Mouse (Mus musculus) midbrain, embryonic 10.5 days (tissue): ENCODE results near the gene Asap3. TPM values are rescaled to one million over a fixed set of nuclear protein-coding genes. Genes with fewer than 3 reads are reported as not detected.

Experiments
- DNase-seq: peaks from one replicate; pipeline ENCODE4 v3.0.0-alpha.2; 2017; ENCODE audit warnings: low spot score
- H3K27ac ChIP-seq: fragments of 300-500 bp; sonication (generic); replicated peaks from 2 replicates; pipeline ENCODE4 v1.5.1; 2016; ENCODE audit warnings: mild to moderate bottlenecking
- H3K27me3 ChIP-seq: fragments of 300-500 bp; sonication (generic); 2 replicates; pipeline ENCODE4 v1.6.1; 2016; ENCODE audit warnings: low read depth, mild to moderate bottlenecking; ENCODE audit not compliant: poor library complexity, severe bottlenecking
- H3K36me3 ChIP-seq: fragments of 300-500 bp; sonication (generic); 2 replicates; pipeline ENCODE4 v1.6.1; 2016; ENCODE audit warnings: mild to moderate bottlenecking, moderate library complexity
- H3K4me1 ChIP-seq: fragments of 300-500 bp; sonication (generic); 2 replicates; pipeline ENCODE4 v1.6.1; 2016
- H3K4me3 ChIP-seq: fragments of 300-500 bp; sonication (generic); 2 replicates; pipeline ENCODE4 v1.5.1; 2016; ENCODE audit warnings: mild to moderate bottlenecking, moderate library complexity
- H3K9me3 ChIP-seq: fragments of 300-500 bp; sonication (generic); replicated peaks from 2 replicates; pipeline ENCODE4 v1.6.1; 2016; ENCODE audit warnings: mild to moderate bottlenecking
- WGBS: fragments of 180-500 bp; shearing (Covaris S2); methylation state at CpG from one replicate; pipeline ENCODE4 v1.1.7; 2016; 5-methylcytosine and 5-hydroxymethylcytosine counted together
- polyA plus RNA-seq: library from polyadenylated mRNA; unstranded; fragments of >200 nt; fragmentation: Nextera tagmentation; extraction: Ambion mirVana; gene quantifications from 2 replicates; pipeline ENCODE4 v1.2.1, GENCODE M21; 2016

Asap3 gene
- polyA plus RNA-seq, 1 experiment from 2014 or later, result 6.0 TPM

DNA sequence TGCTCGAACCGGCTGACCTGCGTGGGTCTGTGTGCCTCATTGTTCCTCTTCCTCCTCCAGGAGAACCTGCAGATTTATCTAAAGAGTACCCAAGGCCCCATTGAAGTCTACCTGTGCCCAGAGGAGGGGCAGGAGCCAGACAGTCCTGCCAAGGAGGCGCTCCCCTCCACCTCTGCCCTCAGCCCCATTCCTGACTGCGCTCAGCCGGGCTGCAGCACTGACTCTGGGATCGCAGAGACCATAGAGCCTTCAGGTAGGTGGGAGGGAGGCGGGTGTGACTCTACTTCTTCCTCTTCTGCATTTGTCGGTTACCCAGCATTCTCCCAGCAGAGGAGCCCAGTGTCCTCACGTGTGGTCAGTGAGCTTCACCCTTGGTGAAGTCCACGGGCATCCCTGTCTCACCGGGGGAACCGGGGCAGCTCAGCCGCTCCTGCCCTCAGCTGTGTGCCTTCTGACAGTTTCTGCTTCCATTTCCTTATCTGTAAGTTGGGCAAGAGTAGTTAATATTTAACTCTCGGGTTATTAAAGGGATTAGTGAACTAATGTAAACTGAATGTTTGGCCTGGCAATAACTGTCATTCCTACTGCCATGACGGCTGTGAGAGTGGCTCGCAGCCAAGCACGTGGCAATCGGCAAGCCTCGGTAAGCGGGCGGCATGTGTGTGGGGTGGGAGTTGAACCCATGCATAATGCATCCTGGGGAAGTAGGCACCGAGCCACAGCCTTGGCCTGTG is 19.3 kb upstream of the Asap3 start:
- WGBS, result 91% methylated on average over 23 of the region's 23 CpGs
- Histone ChIP-seq H3K4me1 (no peaks in the 10 kb centered on the region), H3K4me3 (no peak overlapping the region), H3K27ac (no peak overlapping the region), H3K36me3 (peaks cover 90% of the 10 kb centered on the region), H3K27me3 (no peaks in the 10 kb centered on the region), H3K9me3 (no peaks in the 10 kb centered on the region)
- no peak for DNase-seq

DNA sequence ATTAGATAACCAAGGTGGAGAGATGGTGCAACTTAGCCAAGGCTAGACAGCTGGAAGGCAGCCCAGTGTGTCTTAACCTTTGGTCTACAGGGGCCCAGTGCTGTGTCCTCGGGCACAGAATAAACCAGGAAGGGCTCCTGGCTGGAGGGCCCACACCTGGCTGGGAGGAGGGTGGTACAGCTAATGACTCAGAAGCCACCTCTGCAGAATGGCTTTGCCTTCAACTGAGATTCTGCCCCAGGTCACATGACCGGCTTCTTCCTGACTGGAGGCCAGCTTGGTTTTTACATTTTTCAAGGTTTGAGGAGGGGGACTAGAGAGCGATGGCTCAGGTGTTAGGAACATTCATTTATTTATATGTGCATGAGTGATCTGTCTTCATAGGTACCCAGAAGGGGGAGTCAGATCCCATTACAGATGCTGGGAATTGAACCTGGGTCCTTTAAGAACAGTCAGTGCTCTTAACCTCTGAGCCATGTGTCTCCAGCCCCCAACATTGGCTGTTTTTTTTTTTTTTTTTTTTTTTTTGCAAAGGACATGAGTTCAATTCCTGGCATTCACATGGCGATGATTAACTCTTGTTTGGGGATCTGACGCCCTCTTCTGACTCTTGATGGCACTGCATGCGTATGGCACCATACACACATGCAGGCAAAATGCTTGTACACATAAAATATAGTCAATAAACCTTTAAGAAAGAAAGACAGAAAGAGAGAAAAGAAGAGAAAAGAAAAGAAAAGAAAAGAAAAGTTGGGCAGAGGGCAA is 17.0 kb upstream of the Asap3 start:
- H3K27ac ChIP-seq, result no peak overlapping the region
- H3K4me3 ChIP-seq, result no peak overlapping the region
- H3K4me1 ChIP-seq, result no peaks in the 10 kb centered on the region
- 88% methylated on average over 6 of the region's 6 CpGs for WGBS
- DNase-seq, result no peak
- no peaks in the 10 kb centered on the region for H3K27me3 ChIP-seq
- H3K9me3 ChIP-seq, result no peaks in the 10 kb centered on the region
- peaks cover 97% of the 10 kb centered on the region for H3K36me3 ChIP-seq

DNA sequence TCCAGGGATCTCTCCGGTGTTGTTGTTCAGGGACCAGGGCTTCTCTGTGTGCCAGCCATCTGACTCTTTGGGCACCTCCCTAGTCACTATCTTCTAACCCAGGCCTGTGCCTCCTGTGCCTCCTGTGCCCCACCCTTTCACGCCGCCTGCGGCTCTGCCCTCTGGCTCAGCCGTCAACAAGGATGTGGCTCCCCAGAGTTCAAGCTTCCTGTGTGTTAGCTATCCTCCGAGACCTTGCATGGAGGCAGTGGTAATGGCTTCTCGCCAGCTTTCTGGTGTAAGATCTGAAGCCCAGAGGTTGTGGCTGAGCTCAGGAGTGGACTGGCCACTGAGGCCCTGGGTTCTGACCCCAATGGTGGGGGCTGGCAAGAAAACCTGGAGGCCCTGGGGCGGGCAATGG is 16.3 kb upstream of the Asap3 start:
- H3K36me3 ChIP-seq, result peaks cover 97% of the 10 kb centered on the region
- WGBS, result 89% methylated on average over 8 of the region's 8 CpGs
- H3K4me1 ChIP-seq, result 0 out of 2 replicates have a peak, but pooled peaks cover 2% of the 10 kb centered on the region

DNA sequence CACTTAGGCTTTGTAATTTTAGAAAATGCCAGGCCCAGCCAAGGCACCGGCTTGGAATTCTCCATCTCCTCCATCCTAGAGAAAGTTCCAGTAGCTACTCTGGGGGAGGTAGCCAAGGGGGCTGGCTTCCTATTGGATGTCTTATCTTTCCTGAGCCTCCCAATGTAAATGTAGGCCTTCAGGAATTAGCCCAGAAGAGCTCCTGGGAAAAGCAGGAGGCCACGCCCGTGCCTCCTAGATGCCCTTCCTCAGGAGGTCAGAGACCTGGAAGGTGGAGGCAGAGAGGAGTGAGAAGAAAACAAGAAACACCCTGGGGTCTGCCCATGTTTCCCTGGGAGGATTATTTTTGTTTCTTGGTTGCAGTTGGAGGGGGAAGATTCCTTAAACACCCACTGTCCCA is 12.6 kb upstream of the Asap3 start:
- no peak for DNase-seq
- H3K27ac ChIP-seq, result no peak overlapping the region
- peaks cover 73% of the 10 kb centered on the region for H3K36me3 ChIP-seq
- 0 out of 2 replicates have a peak, but pooled peaks cover 3% of the 10 kb centered on the region for H3K4me1 ChIP-seq
- no peaks in the 10 kb centered on the region for H3K27me3 ChIP-seq
- H3K4me3 ChIP-seq, result no peak overlapping the region
- 90% methylated on average over 3 of the region's 3 CpGs for WGBS
- no peaks in the 10 kb centered on the region for H3K9me3 ChIP-seq

More for the DNA sequence above, 16.3 kb upstream of the Asap3 start:
- no peaks in the 10 kb centered on the region for H3K27me3 ChIP-seq
- no peaks in the 10 kb centered on the region for H3K9me3 ChIP-seq
- no peak overlapping the region for H3K4me3 ChIP-seq
- DNase-seq, result no peak
- H3K27ac ChIP-seq, result no peak overlapping the region

DNA sequence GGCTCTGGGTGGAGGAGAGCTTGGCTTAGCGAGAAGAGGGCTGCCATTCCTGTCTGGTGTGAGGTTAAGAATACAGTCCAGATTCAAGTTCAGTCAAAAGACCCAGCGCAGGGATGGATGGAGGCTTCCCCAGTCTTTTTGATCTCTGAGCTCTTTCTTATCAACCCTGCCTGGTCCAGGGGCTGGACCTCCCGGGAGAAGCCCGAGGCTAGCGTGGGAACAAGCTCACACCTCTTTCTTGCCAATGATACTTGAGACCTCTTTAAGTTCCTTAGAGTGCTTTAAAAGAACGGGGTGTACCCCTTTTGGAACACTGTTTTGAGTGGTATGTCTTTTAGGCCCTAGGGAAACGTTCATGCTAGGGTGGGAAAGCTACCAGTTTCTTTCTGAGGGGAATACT is 11.1 kb upstream of the Asap3 start:
- H3K4me1 ChIP-seq, result peaks cover 3% of the 10 kb centered on the region; the same call in 1 of the 2 replicates
- H3K4me3 ChIP-seq, result no peak overlapping the region
- H3K27me3 ChIP-seq, result no peaks in the 10 kb centered on the region
- 63% methylated on average over 7 of the region's 7 CpGs for WGBS
- no peak overlapping the region for H3K27ac ChIP-seq
- H3K36me3 ChIP-seq, result peaks cover 62% of the 10 kb centered on the region
- no peaks in the 10 kb centered on the region for H3K9me3 ChIP-seq
- no peak for DNase-seq

DNA sequence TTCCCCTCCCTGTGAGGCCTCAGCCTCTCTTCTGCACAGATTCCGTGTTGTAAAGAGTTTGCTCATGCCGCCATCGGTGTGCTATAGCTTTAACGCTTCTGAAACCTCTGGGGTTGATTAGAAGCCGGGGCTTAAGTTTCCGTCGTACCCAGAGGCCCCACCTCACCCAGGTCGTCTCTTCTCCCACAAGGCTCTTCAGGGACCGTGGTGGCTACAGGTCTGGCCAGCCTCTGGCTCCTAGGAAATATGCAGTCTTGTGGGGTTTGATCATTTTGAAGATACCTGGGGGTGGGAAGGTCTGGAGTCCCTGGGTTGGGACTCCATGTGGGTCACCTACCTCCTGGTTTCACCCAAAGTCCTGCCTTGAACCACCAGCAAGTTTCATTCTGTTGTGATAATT is 10.5 kb upstream of the Asap3 start:
- peaks cover 9% of the 10 kb centered on the region for H3K4me1 ChIP-seq
- H3K4me3 ChIP-seq, result no peak overlapping the region
- no peak overlapping the region for H3K27ac ChIP-seq
- peaks cover 56% of the 10 kb centered on the region for H3K36me3 ChIP-seq
- no peaks in the 10 kb centered on the region for H3K27me3 ChIP-seq
- H3K9me3 ChIP-seq, result no peaks in the 10 kb centered on the region
- no peak for DNase-seq
- WGBS, result 81% methylated on average over 9 of the region's 9 CpGs

DNA sequence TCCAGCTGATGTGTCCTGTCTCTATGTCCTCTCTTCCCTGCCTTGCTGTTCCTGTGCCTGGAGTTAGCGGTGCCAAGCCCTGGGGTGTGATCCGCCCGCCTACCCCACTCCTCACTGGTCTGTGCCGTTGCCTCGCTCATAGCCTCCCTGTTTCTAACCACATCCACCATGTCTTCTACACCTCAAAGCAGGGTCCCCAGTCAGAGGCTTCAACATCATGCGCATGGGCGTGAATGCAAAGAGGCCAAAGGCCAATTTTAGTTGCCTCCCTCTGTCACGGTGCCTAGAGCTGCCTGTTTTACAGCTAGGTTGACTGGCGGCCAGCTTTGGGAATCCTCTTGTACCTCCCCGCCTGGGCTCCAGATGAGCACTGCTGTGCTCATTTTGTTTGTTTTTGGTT is 10.0 kb upstream of the Asap3 start:
- 81% methylated on average over 10 of the region's 10 CpGs for WGBS
- peaks cover 50% of the 10 kb centered on the region for H3K36me3 ChIP-seq
- peaks cover 1% of the 10 kb centered on the region; the same call in 1 of the 2 replicates for H3K27me3 ChIP-seq
- DNase-seq, result no peak
- peaks cover 15% of the 10 kb centered on the region for H3K4me1 ChIP-seq
- H3K4me3 ChIP-seq, result no peak overlapping the region
- H3K9me3 ChIP-seq, result no peaks in the 10 kb centered on the region
- H3K27ac ChIP-seq, result no peak overlapping the region

DNA sequence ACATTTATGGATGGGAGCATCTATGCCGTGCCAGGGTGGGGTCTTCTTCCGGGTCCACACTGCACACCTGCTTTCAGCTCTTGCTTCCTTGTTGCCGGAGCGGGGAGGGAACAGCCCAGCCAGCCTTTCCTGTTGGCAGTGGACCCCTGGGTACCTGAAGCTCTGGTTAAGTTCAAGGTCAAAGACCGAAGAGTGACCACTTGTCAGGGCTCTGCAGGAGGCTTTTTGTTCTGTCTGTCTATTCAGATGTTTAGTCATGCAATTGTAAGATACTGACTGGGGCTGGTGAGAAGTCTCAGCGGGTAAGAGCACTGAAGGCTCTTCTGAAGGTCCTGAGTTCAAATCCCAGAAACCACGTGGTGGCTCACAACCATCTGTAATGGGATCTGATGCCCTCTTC is 7.3 kb upstream of the Asap3 start:
- no peak for DNase-seq
- Histone ChIP-seq H3K9me3 (no peaks in the 10 kb centered on the region), H3K27me3 (peaks cover 16% of the 10 kb centered on the region), H3K4me3 (no peak overlapping the region), H3K27ac (no peak overlapping the region), H3K4me1 (peaks cover 31% of the 10 kb centered on the region), H3K36me3 (peaks cover 23% of the 10 kb centered on the region)
- WGBS, result 76% methylated on average over 7 of the region's 7 CpGs

DNA sequence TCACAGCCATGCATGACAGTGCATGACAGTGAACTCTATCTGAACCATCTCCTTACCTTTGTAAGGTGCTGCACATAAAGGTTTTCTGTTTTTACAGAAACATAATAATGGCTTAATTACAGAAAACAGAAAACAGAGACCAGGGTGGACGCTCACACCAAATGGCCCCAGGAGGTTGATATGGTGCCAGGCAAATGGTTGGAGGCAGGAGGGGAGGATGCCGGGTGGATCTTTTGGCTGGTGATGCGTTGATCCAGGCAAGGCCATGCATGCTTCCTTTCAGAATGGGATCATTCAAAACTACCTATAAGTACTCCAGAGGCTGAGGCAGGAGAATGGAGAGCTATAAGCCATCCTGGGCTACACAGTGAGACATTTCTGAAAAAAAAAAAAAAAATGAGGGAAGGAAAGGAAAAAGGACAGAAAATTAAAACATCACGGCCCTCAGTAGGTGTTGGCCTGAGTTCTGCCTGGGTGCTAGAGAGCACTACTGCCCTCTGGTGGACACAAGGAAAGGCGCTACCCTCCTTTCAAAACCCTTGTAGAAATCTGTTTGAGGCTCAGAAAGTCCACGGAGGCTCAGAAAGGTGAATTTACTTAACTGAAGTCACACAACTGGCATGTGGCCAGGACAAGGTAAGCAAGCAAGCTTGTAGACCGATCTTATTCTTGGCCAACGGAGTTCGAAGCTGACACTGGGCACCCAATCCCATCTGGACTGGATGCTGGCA is 6.4 kb upstream of the Asap3 start:
- Histone ChIP-seq H3K27ac (no peak overlapping the region), H3K4me1 (peaks cover 31% of the 10 kb centered on the region), H3K36me3 (peaks cover 15% of the 10 kb centered on the region), H3K27me3 (peaks cover 25% of the 10 kb centered on the region), H3K9me3 (no peaks in the 10 kb centered on the region), H3K4me3 (no peak overlapping the region)
- DNase-seq, result peak; percentile 53
- 35% methylated on average over 9 of the region's 9 CpGs for WGBS

DNA sequence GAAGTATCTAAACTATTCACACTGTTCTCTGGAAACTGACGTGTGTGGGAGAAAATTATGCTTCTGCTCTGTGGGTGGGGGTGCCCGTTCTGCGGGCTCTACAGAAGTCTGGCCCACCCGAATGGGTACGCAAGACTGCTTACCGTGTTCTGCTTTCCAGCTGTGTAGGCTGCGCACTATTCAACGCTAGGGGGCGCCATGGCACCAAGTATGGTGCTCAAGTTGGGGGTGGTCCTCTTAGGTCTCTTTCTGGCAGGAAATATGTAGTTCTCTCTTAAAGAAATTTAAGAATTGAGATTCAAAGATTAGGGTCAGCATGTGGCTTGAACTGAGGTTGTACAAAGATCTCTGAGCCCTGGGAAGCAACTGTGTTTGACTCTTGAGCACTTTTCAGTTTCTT is 3.7 kb upstream of the Asap3 start:
- H3K4me3 ChIP-seq, result no peak overlapping the region
- no peaks in the 10 kb centered on the region for H3K9me3 ChIP-seq
- H3K36me3 ChIP-seq, result no peaks in the 10 kb centered on the region
- WGBS, result 6% methylated on average over 9 of the region's 9 CpGs
- no peak overlapping the region for H3K27ac ChIP-seq
- peaks cover 52% of the 10 kb centered on the region for H3K4me1 ChIP-seq
- peaks cover 40% of the 10 kb centered on the region for H3K27me3 ChIP-seq
- peak; percentile 82 for DNase-seq

DNA sequence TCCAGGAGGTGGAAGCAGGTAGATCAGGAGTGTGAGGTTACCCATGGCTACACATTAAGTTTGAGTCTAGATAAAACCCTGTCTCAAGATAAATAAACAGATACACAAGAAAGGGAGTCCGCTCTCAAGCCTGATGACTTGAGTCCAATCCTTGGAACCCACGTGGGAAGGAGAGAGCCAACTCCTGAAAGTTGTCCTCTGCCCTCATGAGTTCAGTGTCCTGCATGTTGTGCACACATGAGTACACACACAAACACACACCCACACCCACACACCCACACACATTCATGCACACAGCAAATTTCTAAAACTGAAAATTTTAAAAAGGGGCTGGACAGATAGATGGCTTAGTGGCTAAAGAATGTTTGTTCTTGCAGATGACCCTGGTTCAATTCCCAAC is 1.4 kb upstream of the Asap3 start:
- Histone ChIP-seq H3K27me3 (peaks cover 59% of the 10 kb centered on the region), H3K4me1 (peaks cover 54% of the 10 kb centered on the region), H3K27ac (no peak overlapping the region), H3K4me3 (no peak overlapping the region), H3K36me3 (no peaks in the 10 kb centered on the region), H3K9me3 (no peaks in the 10 kb centered on the region)
- 73% methylated on average over 2 of the region's 2 CpGs for WGBS
- no peak for DNase-seq

DNA sequence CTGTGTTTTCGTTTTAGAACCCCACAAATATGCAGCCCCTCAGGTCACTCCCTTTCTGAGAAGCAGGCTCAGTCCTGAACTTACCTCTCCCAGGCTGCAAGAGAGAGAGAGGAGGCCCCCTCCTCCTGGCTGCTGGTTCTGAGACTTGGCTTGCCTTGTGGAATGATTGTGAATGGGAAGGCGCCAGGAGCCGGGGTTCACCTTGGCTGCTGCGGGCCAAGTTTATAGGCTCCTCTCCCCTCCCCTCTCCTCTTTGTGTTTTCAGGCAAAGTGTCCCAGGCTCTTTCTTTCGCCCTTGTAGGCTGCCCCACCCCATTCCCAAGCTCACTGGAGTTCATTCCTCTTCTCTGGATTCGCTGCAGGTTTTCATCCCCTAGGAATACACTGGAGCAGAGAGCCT is 778 bp downstream of the Asap3 start:
- Histone ChIP-seq H3K4me3 (peak overlapping the region; percentile 64), H3K4me1 (peaks cover 39% of the 10 kb centered on the region), H3K27me3 (peaks cover 53% of the 10 kb centered on the region), H3K36me3 (no peaks in the 10 kb centered on the region), H3K9me3 (no peaks in the 10 kb centered on the region), H3K27ac (peak overlapping the region; percentile 79; the same call in 1 of the 2 replicates)
- DNase-seq, result peak; percentile 20
- WGBS, result 5% methylated on average over 6 of the region's 6 CpGs
